Mouse (Mus musculus): Measurements from ENCODE around the gene Ppara. TPM values are rescaled to one million over a fixed set of nuclear protein-coding genes. Genes with fewer than 3 reads are reported as not detected.

The Ppara gene
- polyA plus RNA-seq, 1 experiment from 2014 or later: 10.6 TPM

DNA sequence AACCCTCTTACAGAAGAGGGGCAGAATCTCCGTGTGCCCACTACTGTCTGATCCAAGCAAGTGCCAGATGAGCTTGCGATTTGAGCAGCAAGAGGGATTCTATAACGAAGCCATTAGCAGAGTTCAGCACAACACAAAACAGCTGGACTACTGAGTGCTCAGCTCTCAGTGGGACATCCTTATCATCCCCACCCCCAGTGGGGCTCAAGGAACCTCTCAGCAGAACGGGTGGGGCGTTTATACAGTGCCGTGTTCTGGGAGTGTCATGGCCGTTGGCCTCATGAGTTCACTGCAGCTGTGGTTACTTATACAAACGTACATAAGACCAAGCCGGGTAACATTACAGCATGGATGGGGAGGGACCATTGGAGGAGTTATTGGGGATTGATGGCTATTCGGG, 78.6 kb downstream of the Ppara start:
- no peak overlapping the region for H3K4me2 ChIP-seq (ENCODE audit: low read length)
- no peak for ATAC-seq (ENCODE audit: insufficient number of reproducible peaks, insufficient read depth, low FRiP score, low read depth)
- no peaks in the 10 kb centered on the region; the same call in 1 of the 2 replicates for H3K9me3 ChIP-seq (ENCODE audit: control insufficient read depth, low read length)
- no peak overlapping the region for H3K4me3 ChIP-seq (ENCODE audit: control insufficient read depth in 1 of 2, insufficient read depth in 1 of 2, low read depth in 1 of 2, low read length in 2 of 2)
- 47% methylated on average over 10 of the region's 10 CpGs for WGBS
- H3K4me1 ChIP-seq (ENCODE audit: control insufficient read depth in 2 of 2, insufficient read depth in 2 of 2, low read length in 2 of 2): peaks cover 4 to 11% of the 10 kb centered on the region in 2 experiments
- no peak overlapping the region for H3K9ac ChIP-seq (ENCODE audit: low read length)
- 0 out of 2 replicates have a peak, but pooled peaks cover 4% of the 10 kb centered on the region for H3K36me3 ChIP-seq (ENCODE audit: control insufficient read depth, insufficient read depth, low read length)
- H3K27me3 ChIP-seq (ENCODE audit: control insufficient read depth, insufficient read depth, low read length): peaks cover 4% of the 10 kb centered on the region; the same call in 1 of the 2 replicates
- no peak overlapping the region for H3K27ac ChIP-seq (replicated peaks in 1 of 2; ENCODE audit: control insufficient read depth in 1 of 2, insufficient read depth in 1 of 2, low read depth in 2 of 2, low read length in 2 of 2)

DNA sequence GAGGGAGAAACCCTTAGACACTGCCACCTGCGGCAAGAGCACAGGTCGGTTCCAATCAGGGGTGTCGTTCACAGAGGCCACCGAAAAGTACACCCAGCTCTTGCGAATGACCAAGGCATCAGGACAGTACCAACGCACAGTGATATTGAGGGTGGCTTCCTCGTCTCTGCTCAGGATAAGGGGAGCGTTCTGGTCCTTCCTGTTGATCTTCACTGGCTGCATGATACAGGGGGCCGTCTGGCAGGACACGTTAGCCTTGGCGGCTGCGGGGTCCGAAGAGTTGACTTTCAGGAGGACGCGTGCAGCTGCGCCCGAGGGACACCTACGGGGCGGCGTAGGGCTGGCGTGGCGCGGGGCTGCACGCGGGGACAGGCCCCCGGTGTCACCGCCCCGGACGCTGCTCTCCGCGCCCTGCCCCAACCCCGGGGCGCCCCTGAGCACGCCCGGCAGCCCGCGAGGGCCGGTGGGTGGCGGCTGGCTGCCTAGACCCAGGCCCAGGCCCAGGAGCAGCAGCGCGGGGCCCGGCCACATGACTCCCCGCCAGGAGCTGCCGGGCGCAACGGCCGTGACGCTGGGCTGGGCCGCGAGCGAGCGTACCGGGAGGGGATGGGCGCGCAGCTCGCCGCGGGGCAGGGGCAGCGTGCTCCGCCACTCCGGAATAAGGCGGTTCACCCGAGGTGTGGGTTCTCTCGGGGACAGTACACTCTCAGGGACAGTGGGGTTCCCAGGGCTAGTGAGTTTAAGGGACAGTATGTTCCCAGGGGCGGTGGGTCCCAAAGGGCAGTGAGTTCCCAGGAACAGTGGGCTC, 86.6 kb downstream of the Ppara start, which contains the start of gene Pkdrej:
TSS of gene Pkdrej (minus strand) at position 532 of the 808 bp plus-strand sequence.
- Histone ChIP-seq H3K27ac (replicated peaks in 1 of 2; ENCODE audit: control insufficient read depth in 1 of 2, insufficient read depth in 1 of 2, low read depth in 2 of 2, low read length in 2 of 2) (no peak within 1 kb of the TSS), H3K4me2 (ENCODE audit: low read length) (peak within 1 kb of the TSS; percentile 94), H3K4me1 (ENCODE audit: control insufficient read depth in 2 of 2, insufficient read depth in 2 of 2, low read length in 2 of 2) (peaks cover 2% of the 10 kb centered on the region in 2 experiments; a peak in 2 of 4 replicates), H3K9me3 (ENCODE audit: control insufficient read depth, low read length) (no peaks in the 10 kb centered on the region; the same call in 1 of the 2 replicates), H3K36me3 (ENCODE audit: control insufficient read depth, insufficient read depth, low read length) (no peaks in the 10 kb centered on the region), H3K27me3 (ENCODE audit: control insufficient read depth, insufficient read depth, low read length) (peaks cover 29% of the 10 kb centered on the region), H3K4me3 (ENCODE audit: control insufficient read depth in 1 of 2, insufficient read depth in 1 of 2, low read depth in 1 of 2, low read length in 2 of 2) (peak within 1 kb of the TSS; percentile 50 to 52), H3K9ac (ENCODE audit: low read length) (peak within 1 kb of the TSS; percentile 81)
- WGBS: 2% methylated on average over 65 of the region's 65 CpGs
- no peak; the same call in 1 of the 2 replicates for ATAC-seq (ENCODE audit: insufficient number of reproducible peaks, insufficient read depth, low FRiP score, low read depth)

GRCm38 (mm10) chr15:85822011-85822359, 87.2 kb downstream of the Ppara start:
- peaks cover 24% of the 10 kb centered on the region for H3K27me3 ChIP-seq (ENCODE audit: control insufficient read depth, insufficient read depth, low read length)
- H3K9ac ChIP-seq (ENCODE audit: low read length): peak overlapping the region; percentile 81
- H3K27ac ChIP-seq (replicated peaks in 1 of 2; ENCODE audit: control insufficient read depth in 1 of 2, insufficient read depth in 1 of 2, low read depth in 2 of 2, low read length in 2 of 2): no peak overlapping the region
- no peaks in the 10 kb centered on the region for H3K36me3 ChIP-seq (ENCODE audit: control insufficient read depth, insufficient read depth, low read length)
- H3K4me1 ChIP-seq (ENCODE audit: control insufficient read depth in 2 of 2, insufficient read depth in 2 of 2, low read length in 2 of 2): peaks cover 2% of the 10 kb centered on the region in 2 experiments; a peak in 2 of 4 replicates
- H3K9me3 ChIP-seq (ENCODE audit: control insufficient read depth, low read length): no peaks in the 10 kb centered on the region; the same call in 1 of the 2 replicates
- ATAC-seq (ENCODE audit: insufficient number of reproducible peaks, insufficient read depth, low FRiP score, low read depth): no peak
- peak overlapping the region; percentile 50 to 52 for H3K4me3 ChIP-seq (ENCODE audit: control insufficient read depth in 1 of 2, insufficient read depth in 1 of 2, low read depth in 1 of 2, low read length in 2 of 2)
- WGBS: 20% methylated on average over 4 of the region's 4 CpGs
- peak overlapping the region; percentile 94 for H3K4me2 ChIP-seq (ENCODE audit: low read length)

- Histone ChIP-seq H3K4me2 (ENCODE audit: low read length) (no peak overlapping the region), H3K9me3 (ENCODE audit: control insufficient read depth, low read length) (no peaks in the 10 kb centered on the region), H3K27ac (replicated peaks in 1 of 2; ENCODE audit: control insufficient read depth in 1 of 2, insufficient read depth in 1 of 2, low read depth in 2 of 2, low read length in 2 of 2) (no peak overlapping the region), H3K9ac (ENCODE audit: low read length) (no peak overlapping the region), H3K4me3 (ENCODE audit: control insufficient read depth in 1 of 2, insufficient read depth in 1 of 2, low read depth in 1 of 2, low read length in 2 of 2) (no peak overlapping the region), H3K4me1 (ENCODE audit: control insufficient read depth in 2 of 2, insufficient read depth in 2 of 2, low read length in 2 of 2) (peaks cover 0 to 5% of the 10 kb centered on the region in 2 experiments; a peak in 2 of 4 replicates), H3K27me3 (ENCODE audit: control insufficient read depth, insufficient read depth, low read length) (peaks cover 8% of the 10 kb centered on the region; the same call in 1 of the 2 replicates), H3K36me3 (ENCODE audit: control insufficient read depth, insufficient read depth, low read length) (no peaks in the 10 kb centered on the region)
- WGBS: 39% methylated on average over 5 of the region's 5 CpGs
- ATAC-seq (ENCODE audit: insufficient number of reproducible peaks, insufficient read depth, low FRiP score, low read depth): no peak
Observed at GRCm38 (mm10) chr15:85826676-85827075, 91.9 kb downstream of the Ppara start.

DNA sequence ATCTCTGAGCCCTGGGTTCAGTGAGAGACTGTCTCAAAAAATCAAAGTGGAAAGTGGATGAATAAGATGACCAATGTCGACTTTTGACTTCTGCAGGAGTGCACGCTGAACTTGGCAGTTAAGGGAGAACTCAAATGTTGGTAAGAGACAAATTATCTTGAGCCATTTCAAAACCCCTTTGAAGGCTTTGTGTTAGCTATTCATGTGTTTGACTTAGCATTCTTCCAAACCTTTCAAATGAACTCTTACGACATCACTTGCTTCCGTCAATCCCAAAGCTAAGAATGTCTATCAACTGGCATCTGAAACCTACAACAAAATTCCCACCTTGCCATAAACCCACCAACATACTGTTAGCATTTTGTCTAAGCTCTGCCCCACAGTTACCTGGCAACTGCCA, 93.3 kb downstream of the Ppara start:
- no peak overlapping the region for H3K9ac ChIP-seq (ENCODE audit: low read length)
- H3K4me2 ChIP-seq (ENCODE audit: low read length): no peak overlapping the region
- H3K27ac ChIP-seq (replicated peaks in 1 of 2; ENCODE audit: control insufficient read depth in 1 of 2, insufficient read depth in 1 of 2, low read depth in 2 of 2, low read length in 2 of 2): no peak overlapping the region
- 83% methylated on average over 4 of the region's 4 CpGs for WGBS
- no peak for ATAC-seq (ENCODE audit: insufficient number of reproducible peaks, insufficient read depth, low FRiP score, low read depth)
- no peaks in the 10 kb centered on the region for H3K27me3 ChIP-seq (ENCODE audit: control insufficient read depth, insufficient read depth, low read length)
- H3K4me1 ChIP-seq (ENCODE audit: control insufficient read depth in 2 of 2, insufficient read depth in 2 of 2, low read length in 2 of 2): peaks cover 0 to 8% of the 10 kb centered on the region in 2 experiments; a peak in 2 of 4 replicates
- no peaks in the 10 kb centered on the region for H3K9me3 ChIP-seq (ENCODE audit: control insufficient read depth, low read length)
- H3K4me3 ChIP-seq (ENCODE audit: control insufficient read depth in 1 of 2, insufficient read depth in 1 of 2, low read depth in 1 of 2, low read length in 2 of 2): no peak overlapping the region
- H3K36me3 ChIP-seq (ENCODE audit: control insufficient read depth, insufficient read depth, low read length): no peaks in the 10 kb centered on the region

- no peaks in the 10 kb centered on the region for H3K27me3 ChIP-seq (ENCODE audit: control insufficient read depth, insufficient read depth, low read length)
- H3K27ac ChIP-seq (replicated peaks in 1 of 2; ENCODE audit: control insufficient read depth in 1 of 2, insufficient read depth in 1 of 2, low read depth in 2 of 2, low read length in 2 of 2): no peak overlapping the region
- H3K9me3 ChIP-seq (ENCODE audit: control insufficient read depth, low read length): no peaks in the 10 kb centered on the region
- peaks cover 0 to 8% of the 10 kb centered on the region in 2 experiments; a peak in 2 of 4 replicates for H3K4me1 ChIP-seq (ENCODE audit: control insufficient read depth in 2 of 2, insufficient read depth in 2 of 2, low read length in 2 of 2)
- H3K4me2 ChIP-seq (ENCODE audit: low read length): no peak overlapping the region
- no peak overlapping the region for H3K9ac ChIP-seq (ENCODE audit: low read length)
- ATAC-seq (ENCODE audit: insufficient number of reproducible peaks, insufficient read depth, low FRiP score, low read depth): no peak
- WGBS: 77% methylated on average over 5 of the region's 5 CpGs
- H3K36me3 ChIP-seq (ENCODE audit: control insufficient read depth, insufficient read depth, low read length): no peaks in the 10 kb centered on the region
- H3K4me3 ChIP-seq (ENCODE audit: control insufficient read depth in 1 of 2, insufficient read depth in 1 of 2, low read depth in 1 of 2, low read length in 2 of 2): no peak overlapping the region
Observed at GRCm38 (mm10) chr15:85829470-85829869, 94.7 kb downstream of the Ppara start.

DNA sequence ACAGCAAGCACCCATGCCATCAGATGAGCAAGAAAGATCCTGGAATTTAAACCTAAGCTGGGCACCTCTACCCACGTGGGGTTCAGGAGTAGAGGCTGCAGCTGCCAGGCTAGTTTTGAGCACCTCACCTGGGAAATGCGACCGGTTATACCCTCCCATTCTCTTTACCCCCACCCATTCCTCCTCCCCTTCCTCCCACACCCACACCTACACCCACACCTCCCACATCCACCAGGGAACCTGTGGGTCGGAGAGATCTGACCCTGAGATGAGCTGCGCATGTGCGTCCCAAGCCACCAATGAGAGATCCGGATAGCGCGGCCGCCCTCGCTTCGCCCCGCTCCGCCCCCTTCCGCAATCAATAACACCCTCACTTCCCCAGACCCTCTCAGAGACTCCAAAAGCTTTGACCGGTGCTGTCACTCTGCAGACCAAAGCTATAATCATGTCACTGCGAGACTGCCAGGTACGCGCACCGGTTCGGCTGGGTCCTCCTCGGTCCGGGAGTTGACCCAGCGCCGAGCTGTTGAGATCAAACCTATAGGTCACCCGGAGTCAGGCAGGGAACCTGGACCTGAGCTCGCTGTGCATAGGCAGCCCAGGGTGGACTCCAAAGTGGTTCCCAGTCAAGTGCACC, 97.3 kb downstream of the Ppara start, which contains the start of gene Ttc38:
TSS of gene Ttc38 (plus strand) at position 353 of the 637 bp plus-strand sequence.
- WGBS: 2% methylated on average over 27 of the region's 27 CpGs
- peaks cover 0 to 8% of the 10 kb centered on the region in 2 experiments; a peak in 2 of 4 replicates for H3K4me1 ChIP-seq (ENCODE audit: control insufficient read depth in 2 of 2, insufficient read depth in 2 of 2, low read length in 2 of 2)
- no peak within 1 kb of the TSS for H3K27ac ChIP-seq (replicated peaks in 1 of 2; ENCODE audit: control insufficient read depth in 1 of 2, insufficient read depth in 1 of 2, low read depth in 2 of 2, low read length in 2 of 2)
- peak; percentile 59 for ATAC-seq (ENCODE audit: insufficient number of reproducible peaks, insufficient read depth, low FRiP score, low read depth)
- H3K9ac ChIP-seq (ENCODE audit: low read length): peak within 1 kb of the TSS; percentile 77
- H3K4me3 ChIP-seq (ENCODE audit: control insufficient read depth in 1 of 2, insufficient read depth in 1 of 2, low read depth in 1 of 2, low read length in 2 of 2): peak within 1 kb of the TSS; percentile 66 to 68
- H3K4me2 ChIP-seq (ENCODE audit: low read length): peak within 1 kb of the TSS; percentile 94
- no peaks in the 10 kb centered on the region for H3K27me3 ChIP-seq (ENCODE audit: control insufficient read depth, insufficient read depth, low read length)
- H3K36me3 ChIP-seq (ENCODE audit: control insufficient read depth, insufficient read depth, low read length): no peaks in the 10 kb centered on the region
- H3K9me3 ChIP-seq (ENCODE audit: control insufficient read depth, low read length): no peaks in the 10 kb centered on the region

All from heart, embryonic 14.5 days (tissue).